Mouse (Mus musculus): Measurements from ENCODE around the gene Dusp8. TPM values are rescaled to one million over a fixed set of nuclear protein-coding genes. Genes with fewer than 3 reads are reported as not detected.
A peak's percentile ranks its signal among the peaks of the same experiment; 100 is the strongest.

The Dusp8 gene
- total RNA-seq, 2 experiments from 2014 or later = 142 to 154 TPM

GRCm38 (mm10) chr7:142057121-142057520 is 38.5 kb downstream of the Dusp8 start:
- no peak for DNase-seq
- intact Hi-C loops (cut with DNase I) = no loop called here

GRCm38 (mm10) chr7:142056601-142057061 is 39.0 kb downstream of the Dusp8 start:
- no peak for DNase-seq
- intact Hi-C loops (cut with DNase I) = no loop called here

DNA sequence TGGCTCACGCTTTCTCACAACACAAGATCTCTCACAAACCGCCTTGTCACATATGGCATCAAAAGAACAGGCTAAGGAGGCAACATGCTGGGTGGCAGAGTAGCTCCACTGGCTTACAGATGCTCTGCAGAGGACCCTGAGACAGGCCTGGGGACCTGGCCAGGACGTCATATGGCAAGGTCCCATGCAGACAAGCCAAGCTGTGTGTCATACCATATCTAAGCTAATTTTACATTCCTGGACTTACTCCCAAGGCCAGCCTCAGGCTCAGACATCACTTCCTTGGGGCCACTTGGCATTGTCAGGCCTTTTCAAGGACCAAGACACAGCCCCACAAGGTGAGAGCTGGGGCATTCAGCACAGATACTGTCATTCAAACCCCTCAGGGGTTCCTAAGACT is 40.2 kb downstream of the Dusp8 start:
- intact Hi-C loops (cut with DNase I) = no loop called here

DNA sequence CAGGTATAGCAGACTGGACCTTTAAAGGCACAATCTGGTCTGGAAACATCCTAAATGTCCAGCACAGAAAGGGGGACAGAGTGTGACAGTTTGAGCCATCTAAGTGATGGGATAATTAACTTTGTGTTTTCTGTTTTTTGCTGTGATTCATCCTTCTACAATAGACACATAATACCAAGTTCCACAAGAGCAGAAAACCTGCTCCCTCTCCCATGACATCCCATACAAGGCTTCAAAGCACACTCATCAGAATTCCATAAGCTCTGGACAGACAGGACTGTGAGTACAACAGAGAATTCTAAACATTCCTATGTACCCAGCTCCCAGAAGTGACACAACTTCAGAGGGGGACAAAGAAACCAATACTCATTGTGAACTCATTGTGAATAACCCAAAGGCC is 45.1 kb downstream of the Dusp8 start:
- intact Hi-C loops (cut with DNase I) = no loop called here
- DNase-seq = no peak

More for the DNA sequence above, 40.2 kb downstream of the Dusp8 start:
- no peak for DNase-seq

DNA sequence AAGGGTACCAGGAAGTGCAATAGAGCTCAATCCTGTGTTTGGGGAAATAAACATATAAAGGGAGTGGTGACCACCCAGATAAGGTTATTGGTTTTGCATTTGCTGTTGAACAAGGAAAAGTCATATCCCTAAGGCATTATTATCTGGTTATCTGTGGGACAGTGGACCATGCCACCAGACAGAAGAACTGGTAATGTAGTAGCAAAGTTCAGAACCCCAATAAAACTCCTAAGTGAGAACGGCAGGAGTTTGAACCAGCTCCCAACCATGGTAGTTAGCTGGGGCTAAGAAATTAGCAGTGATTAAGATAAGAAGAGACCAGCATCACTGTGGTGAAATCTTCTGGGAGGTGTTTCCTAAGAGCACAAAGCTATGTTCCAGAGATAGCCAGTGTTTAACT is 49.7 kb downstream of the Dusp8 start:
- no peak for DNase-seq
- intact Hi-C loops (cut with DNase I) = no loop called here

GRCm38 (mm10) chr7:142045344-142045743 is 50.3 kb downstream of the Dusp8 start:
- DNase-seq = no peak
- intact Hi-C loops (cut with DNase I) = no loop called here

- intact Hi-C loops (cut with DNase I) = no loop called here
- DNase-seq = no peak
Measured at GRCm38 (mm10) chr7:142040756-142041155, 54.9 kb downstream of the Dusp8 start.

DNA sequence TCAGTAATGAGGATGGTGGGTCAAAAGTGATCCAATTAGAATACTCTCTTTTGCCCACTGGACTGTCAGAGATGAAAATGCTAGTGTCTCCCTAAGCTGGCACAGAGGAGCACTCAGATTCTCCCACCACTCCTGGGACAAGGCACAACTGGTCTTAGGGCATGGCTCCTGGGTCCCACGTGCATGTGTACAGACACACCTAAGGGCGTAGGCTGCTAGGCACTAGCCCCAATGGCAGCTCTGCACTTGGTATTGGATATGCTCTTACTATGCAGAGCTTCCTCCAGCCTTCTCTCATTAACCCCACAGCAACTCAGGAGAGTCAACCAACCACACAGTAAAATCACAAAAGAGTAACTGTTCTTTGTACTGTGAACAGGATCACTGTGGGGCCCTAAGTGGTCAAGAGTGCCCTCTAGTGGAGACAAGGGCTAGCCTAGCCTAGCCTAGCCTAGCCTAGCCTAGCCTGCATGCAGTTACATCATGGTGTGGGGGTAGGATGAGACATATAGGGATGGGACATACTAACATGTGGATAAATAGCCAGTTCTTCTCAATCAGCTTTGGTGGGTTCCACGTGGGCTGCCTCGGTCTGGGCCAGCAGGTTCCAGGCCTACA is 58.0 kb downstream of the Dusp8 start:
- peak; percentile 51 for DNase-seq
- intact Hi-C loops (cut with DNase I) = no loop called here

GRCm38 (mm10) chr7:142035048-142035811 is 60.4 kb downstream of the Dusp8 start:
- intact Hi-C loops (cut with DNase I) = no loop called here
- no peak for DNase-seq

GRCm38 (mm10) chr7:142034198-142034597 is 61.4 kb downstream of the Dusp8 start:
- peak; percentile 41 for DNase-seq
- intact Hi-C loops (cut with DNase I) = no loop called here

GRCm38 (mm10) chr7:142030073-142030472 is 65.6 kb downstream of the Dusp8 start:
- DNase-seq = no peak
- intact Hi-C loops (cut with DNase I) = no loop called here

Other genes with a start within 250 kb of the Dusp8 start
- gene Tollip, start 177.3 kb downstream of the Dusp8 start, total RNA-seq (2021) = 10 to 100 TPM; 77.1 to 81.7 TPM
- gene Brsk2, start 146.1 kb downstream of the Dusp8 start, total RNA-seq (2021) = 100 to 1,000 TPM; 167 TPM
- 10 to 100 TPM; 21.1 to 21.2 TPM for gene Mob2, start 34.8 kb downstream of the Dusp8 start, total RNA-seq (2021)
- gene Gm45618, start 24.9 kb upstream of the Dusp8 start, total RNA-seq (2021) = not detected
- not detected for gene Gm39115, start 40.2 kb upstream of the Dusp8 start, total RNA-seq (2021)
- gene Gm45337, start 48.8 kb upstream of the Dusp8 start, total RNA-seq (2021) = not detected
- not detected for gene Gm29735, start 61.3 kb upstream of the Dusp8 start, total RNA-seq (2021)
- not detected for gene Gm4553, start 69.9 kb upstream of the Dusp8 start, total RNA-seq (2021)
- gene Krtap5-2, start 80.2 kb upstream of the Dusp8 start, total RNA-seq (2021) = not detected
- not detected for gene Gm10153, start 94.5 kb upstream of the Dusp8 start, total RNA-seq (2021)
- gene Krtap5-3, start 105.5 kb upstream of the Dusp8 start, total RNA-seq (2021) = not detected
- gene Gm7579, start 116.0 kb upstream of the Dusp8 start, total RNA-seq (2021) = not detected
- gene Krtap5-5, start 134.1 kb upstream of the Dusp8 start, total RNA-seq (2021) = not detected
- not detected for gene Gm40460, start 145.2 kb upstream of the Dusp8 start, total RNA-seq (2021)
- not detected for gene Gm2431, start 162.5 kb upstream of the Dusp8 start, total RNA-seq (2021)
- not detected for gene Gm4559, start 178.5 kb upstream of the Dusp8 start, total RNA-seq (2021)
- not detected for gene Krtap5-1, start 201.3 kb upstream of the Dusp8 start, total RNA-seq (2021)
- gene Krtap5-4, start 207.7 kb upstream of the Dusp8 start, total RNA-seq (2021) = not detected